In the genomic region with DNA sequence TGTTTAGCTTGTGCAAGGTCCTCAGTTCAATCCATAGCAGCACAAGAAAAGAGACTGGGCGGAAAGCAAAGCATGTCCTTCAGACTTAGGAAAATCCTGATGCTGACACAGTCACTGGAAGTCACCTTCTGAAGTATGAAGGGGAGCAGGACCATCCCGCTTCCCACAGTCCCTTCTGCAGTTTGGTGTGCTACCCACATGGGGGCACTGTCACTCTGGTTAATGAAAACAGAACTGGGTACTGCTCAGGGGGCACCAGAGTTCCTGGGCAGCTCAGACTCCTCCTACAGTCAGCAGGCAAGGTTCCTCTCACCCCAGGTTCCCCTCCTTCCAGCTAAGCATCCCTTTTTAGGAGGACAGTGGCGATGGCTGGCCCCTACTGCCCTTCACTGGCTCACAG, we compare ENCODE assay signal across 10 mouse cellular contexts. TPM values are rescaled to one million over a fixed set of nuclear protein-coding genes. Genes with fewer than 3 reads are reported as not detected.
DNase-seq lines count a peak whose midpoint lies in the region; ATAC-seq and TF ChIP-seq lines count a peak whose summit lies in the region.
"Had no signal": no experiment of that assay in that cellular context is flagged by ENCODE, and none has a peak within 500 bp of the region (broad histone marks: within the 10 kb centered on the region; RNA-seq: fewer than 3 reads in every experiment).

No protein-coding gene starts in this region.

- no peak overlapping the region for H3K4me2 ChIP-seq in forebrain, embryonic 11.5 days (ENCODE audit: low read depth, low read length, severe bottlenecking)
- H3K4me2 ChIP-seq in forebrain, embryonic 12.5 days, result no peak overlapping the region
- H3K4me2 ChIP-seq in forebrain, embryonic 16.5 days (ENCODE audit: low read length), result no peak overlapping the region
- H3K4me2 ChIP-seq in midbrain, postnatal 0 days (ENCODE audit: low read depth, low read length, poor library complexity, severe bottlenecking), result no peak overlapping the region
- H3K4me2 ChIP-seq: heart, embryonic 13.5 days had no signal

- peak; percentile 65 for DNase-seq in forebrain, embryonic 11.5 days (ENCODE audit: low spot score)
- DNase-seq in left cerebral cortex, postnatal 4 days, result peak; percentile 65
- no peak for DNase-seq in left cerebral cortex, postnatal 10 days (ENCODE audit: extremely low spot score in 1 of 2, low spot score in 2 of 2)
- peak; percentile 39 for DNase-seq in Muller cell, postnatal 12 days (ENCODE audit: inconsistent ontology term)
- peak; percentile 68 for DNase-seq in midbrain, postnatal 0 days (ENCODE audit: low spot score)
- DNase-seq in yolk sac, embryonic 10.5 days (ENCODE audit: low spot score), result no peak

- H3K4me1 ChIP-seq in forebrain, embryonic 11.5 days (replicated peaks; ENCODE audit: control insufficient read depth, insufficient read depth, low read length), result 0 out of 2 replicates have a peak, but pooled peaks cover 2% of the 10 kb centered on the region
- H3K4me1 ChIP-seq in forebrain, embryonic 12.5 days, result peaks cover 14% of the 10 kb centered on the region
- H3K4me1 ChIP-seq in forebrain, embryonic 16.5 days (replicated peaks; ENCODE audit: control insufficient read depth, insufficient read depth, low read length), result no peaks in the 10 kb centered on the region
- no peaks in the 10 kb centered on the region for H3K4me1 ChIP-seq in midbrain, postnatal 0 days (ENCODE audit: insufficient read depth, low read length)

- peak; percentile 78 for TF ChIP-seq CTCF in midbrain, postnatal 0 days (IDR thresholded peaks at IDR 0.05)

- no peaks in the 10 kb centered on the region for H3K27me3 ChIP-seq in forebrain, embryonic 11.5 days (ENCODE audit: control insufficient read depth, insufficient read depth, low read length)
- peaks cover 12% of the 10 kb centered on the region for H3K27me3 ChIP-seq in forebrain, embryonic 12.5 days
- no peaks in the 10 kb centered on the region for H3K27me3 ChIP-seq in forebrain, embryonic 16.5 days (replicated peaks; ENCODE audit: control insufficient read depth, insufficient read depth, low read length)
- H3K27me3 ChIP-seq in midbrain, postnatal 0 days (ENCODE audit: insufficient read depth, low read length), result no peaks in the 10 kb centered on the region

- H3K9ac ChIP-seq in forebrain, embryonic 11.5 days (ENCODE audit: low read length), result no peak overlapping the region
- H3K9ac ChIP-seq in forebrain, embryonic 12.5 days, result no peak overlapping the region
- no peak overlapping the region for H3K9ac ChIP-seq in forebrain, embryonic 16.5 days (replicated peaks; ENCODE audit: low read depth, low read length)
- H3K9ac ChIP-seq in midbrain, postnatal 0 days (replicated peaks; ENCODE audit: low read length, poor library complexity, severe bottlenecking), result no peak overlapping the region
- H3K9ac ChIP-seq: heart, embryonic 13.5 days had no signal

- H3K9me3 ChIP-seq in forebrain, embryonic 11.5 days (ENCODE audit: control insufficient read depth, low read length), result no peaks in the 10 kb centered on the region
- no peaks in the 10 kb centered on the region for H3K9me3 ChIP-seq in forebrain, embryonic 12.5 days
- H3K9me3 ChIP-seq in forebrain, embryonic 16.5 days (ENCODE audit: control insufficient read depth, low read length), result no peaks in the 10 kb centered on the region
- no peaks in the 10 kb centered on the region for H3K9me3 ChIP-seq in midbrain, postnatal 0 days (ENCODE audit: low read length)
- H3K9me3 ChIP-seq: heart, embryonic 13.5 days; megakaryocyte, embryonic 14.5 days had no signal

- no peaks in the 10 kb centered on the region for H3K36me3 ChIP-seq in forebrain, embryonic 11.5 days (ENCODE audit: control insufficient read depth, insufficient read depth, low read length)
- no peaks in the 10 kb centered on the region for H3K36me3 ChIP-seq in forebrain, embryonic 12.5 days (replicated peaks)
- no peaks in the 10 kb centered on the region for H3K36me3 ChIP-seq in forebrain, embryonic 16.5 days (ENCODE audit: control insufficient read depth, insufficient read depth)
- H3K36me3 ChIP-seq in midbrain, postnatal 0 days (ENCODE audit: insufficient read depth, low read length), result peaks cover 17% of the 10 kb centered on the region

- H3K4me3 ChIP-seq in forebrain, embryonic 11.5 days (ENCODE audit: low read depth, low read length), result no peak overlapping the region
- no peak overlapping the region for H3K4me3 ChIP-seq in forebrain, embryonic 12.5 days (replicated peaks)
- H3K4me3 ChIP-seq in forebrain, embryonic 16.5 days (replicated peaks; ENCODE audit: low read length), result no peak overlapping the region
- H3K4me3 ChIP-seq in midbrain, postnatal 0 days (ENCODE audit: low read depth, low read length), result no peak overlapping the region
- H3K4me3 ChIP-seq: heart, embryonic 13.5 days; megakaryocyte, embryonic 14.5 days had no signal

- H3K27ac ChIP-seq in forebrain, embryonic 11.5 days (ENCODE audit: low read depth, low read length), result no peak overlapping the region
- no peak overlapping the region for H3K27ac ChIP-seq in forebrain, embryonic 12.5 days
- no peak overlapping the region for H3K27ac ChIP-seq in forebrain, embryonic 16.5 days (ENCODE audit: low read length)
- no peak overlapping the region for H3K27ac ChIP-seq in midbrain, postnatal 0 days (ENCODE audit: low read depth, low read length)
- H3K27ac ChIP-seq: heart, embryonic 13.5 days had no signal

- no peak; the same call in 1 of the 2 replicates for ATAC-seq in forebrain, embryonic 11.5 days (replicated peaks; ENCODE audit: low FRiP score)
- ATAC-seq in forebrain, embryonic 12.5 days (ENCODE audit: low FRiP score), result no peak
- ATAC-seq in forebrain, embryonic 16.5 days, result peak; percentile 29; the same call in 1 of the 2 replicates
- ATAC-seq in midbrain, postnatal 0 days (ENCODE audit: low FRiP score), result no peak

- 23% methylated on average over 3 of the region's 3 CpGs for WGBS in forebrain, embryonic 11.5 days
- 30% methylated on average over 3 of the region's 3 CpGs for WGBS in forebrain, embryonic 12.5 days
- WGBS in forebrain, embryonic 16.5 days, result 26% methylated on average over 3 of the region's 3 CpGs
- 32% methylated on average over 3 of the region's 3 CpGs for WGBS in midbrain, postnatal 0 days

- intact Hi-C loops in left cerebral cortex, postnatal 4 days (cut with DNase I), result no loop called here
- intact Hi-C loops in left cerebral cortex, postnatal 10 days (cut with DNase I), result loop anchor here (5.0 to 10.0 kb wide), 2 partner anchors 123 to 216 kb away; no protein-coding TSS in a partner anchor

RNA-seq across cellular contexts. Expression of gene Papolb, which starts 30.9 kb away (rescaled TPM):
- polyA plus RNA-seq in forebrain, embryonic 11.5 days (2014; fragmentation: Nextera tagmentation; extraction: Ambion mirVana), result 0.12 and 0.25 TPM in 2 replicates
- polyA plus RNA-seq in forebrain, embryonic 12.5 days (2016; fragmentation: Nextera tagmentation; extraction: Ambion mirVana), result 0.10 and 0.19 TPM in 2 replicates
- 1 to 10 TPM; 1.5 to 1.9 TPM for total RNA-seq in left cerebral cortex, postnatal 4 days (2021)
- under 1 TPM; 0.87 to 0.88 TPM for total RNA-seq in left cerebral cortex, postnatal 10 days (2021)
- 0.20 and 0.27 TPM in 2 replicates for polyA plus RNA-seq in forebrain, embryonic 16.5 days (2015; fragmentation: Nextera tagmentation; extraction: Ambion mirVana)
- total RNA-seq in midbrain, postnatal 0 days (2014; rRNA removed), result 0.66 and 0.85 TPM in 2 replicates
- 0.09 and 0.14 TPM in 2 replicates for polyA plus RNA-seq in midbrain, postnatal 0 days (2015; fragmentation: Nextera tagmentation; extraction: Ambion mirVana)

RNA-seq across cellular contexts. Expression of gene Ap5z1, which starts 35.2 kb away (rescaled TPM):
- 12.8 and 13.1 TPM in 2 replicates for polyA plus RNA-seq in forebrain, embryonic 11.5 days (2014; fragmentation: Nextera tagmentation; extraction: Ambion mirVana)
- 12.7 and 15.2 TPM in 2 replicates for polyA plus RNA-seq in forebrain, embryonic 12.5 days (2016; fragmentation: Nextera tagmentation; extraction: Ambion mirVana)
- total RNA-seq in left cerebral cortex, postnatal 4 days (2021), result 10 to 100 TPM; 21.9 to 23.2 TPM
- 10 to 100 TPM; 17.5 to 22.3 TPM for total RNA-seq in left cerebral cortex, postnatal 10 days (2021)
- 14.8 and 16.9 TPM in 2 replicates for polyA plus RNA-seq in forebrain, embryonic 16.5 days (2015; fragmentation: Nextera tagmentation; extraction: Ambion mirVana)
- 11.5 and 15.3 TPM in 2 replicates for total RNA-seq in midbrain, postnatal 0 days (2014; rRNA removed)
- polyA plus RNA-seq in midbrain, postnatal 0 days (2015; fragmentation: Nextera tagmentation; extraction: Ambion mirVana), result 6.6 and 7.1 TPM in 2 replicates

RNA-seq across cellular contexts. Expression of gene Radil, which starts 51.9 kb away (rescaled TPM):
- polyA plus RNA-seq in forebrain, embryonic 11.5 days (2014; fragmentation: Nextera tagmentation; extraction: Ambion mirVana), result 1.9 and 2.1 TPM in 2 replicates
- polyA plus RNA-seq in forebrain, embryonic 12.5 days (2016; fragmentation: Nextera tagmentation; extraction: Ambion mirVana), result 3.2 and 3.3 TPM in 2 replicates
- total RNA-seq in left cerebral cortex, postnatal 4 days (2021), result 10 to 100 TPM; 24.0 to 27.9 TPM
- 10 to 100 TPM; 19.9 to 20.9 TPM for total RNA-seq in left cerebral cortex, postnatal 10 days (2021)
- 9.6 and 17.6 TPM in 2 replicates for polyA plus RNA-seq in forebrain, embryonic 16.5 days (2015; fragmentation: Nextera tagmentation; extraction: Ambion mirVana)
- 17.0 and 20.4 TPM in 2 replicates for total RNA-seq in midbrain, postnatal 0 days (2014; rRNA removed)
- 15.4 and 17.2 TPM in 2 replicates for polyA plus RNA-seq in midbrain, postnatal 0 days (2015; fragmentation: Nextera tagmentation; extraction: Ambion mirVana)

Comparison
In these comparisons a context has a peak if more than half of its experiments do, and no peak if none do; other contexts are left out.
1. DNase-seq: peak in forebrain, embryonic 11.5 days (single experiment), left cerebral cortex, postnatal 4 days (single experiment), Muller cell, postnatal 12 days (single experiment) and midbrain, postnatal 0 days (single experiment); none in left cerebral cortex, postnatal 10 days (0 of 2) and yolk sac, embryonic 10.5 days (single experiment).